Mouse (Mus musculus) mouse trophoblast stem cell (cell line): ENCODE data around the gene Rgs3.

Experiments
- in situ Hi-C, 2 experiments: fragments of 300-500 bp; cut with MseI, MboI; formaldehyde crosslinking; loops; 2 replicates in 1 of 2; 3 replicates in 1 of 2; pipeline ENCODE4 v1.15.1; 2025

Gene Rgs3

GRCm38 (mm10) chr4:62653922-62654661 lies 94.4 kb downstream of the Rgs3 start:
- in situ Hi-C loops: no loop called here

GRCm38 (mm10) chr4:62659264-62659663 lies 99.6 kb downstream of the Rgs3 start:
- in situ Hi-C loops: no loop called here

- in situ Hi-C loops: no loop called here
These were observed 100.4 kb downstream of the Rgs3 start for GRCm38 (mm10) chr4:62659861-62660553.

GRCm38 (mm10) chr4:62660554-62660864 lies 100.9 kb downstream of the Rgs3 start:
- in situ Hi-C loops: no loop called here

- in situ Hi-C loops: no loop called here
These were observed 101.7 kb downstream of the Rgs3 start for GRCm38 (mm10) chr4:62661311-62661849.

GRCm38 (mm10) chr4:62663348-62663747 lies 103.7 kb downstream of the Rgs3 start:
- in situ Hi-C loops: no loop called here

GRCm38 (mm10) chr4:62665842-62666241 lies 106.2 kb downstream of the Rgs3 start:
- in situ Hi-C loops: no loop called here

- in situ Hi-C loops: no loop called here
These were observed 109.0 kb downstream of the Rgs3 start for GRCm38 (mm10) chr4:62668666-62669065.

- in situ Hi-C loops: no loop called here
These were observed 109.7 kb downstream of the Rgs3 start for GRCm38 (mm10) chr4:62669094-62670071.

- in situ Hi-C loops: no loop called here
These were observed 113.9 kb downstream of the Rgs3 start for GRCm38 (mm10) chr4:62673531-62674030.

- in situ Hi-C loops: no loop called here
These were observed 114.7 kb downstream of the Rgs3 start for GRCm38 (mm10) chr4:62674031-62674995.

GRCm38 (mm10) chr4:62675394-62675793 lies 115.7 kb downstream of the Rgs3 start:
- in situ Hi-C loops: no loop called here

GRCm38 (mm10) chr4:62677047-62677737 lies 117.5 kb downstream of the Rgs3 start:
- in situ Hi-C loops: no loop called here

GRCm38 (mm10) chr4:62679157-62679556 lies 119.5 kb downstream of the Rgs3 start:
- in situ Hi-C loops: no loop called here

GRCm38 (mm10) chr4:62681467-62681866 lies 121.8 kb downstream of the Rgs3 start:
- in situ Hi-C loops: no loop called here

- in situ Hi-C loops: no loop called here
These were observed 122.7 kb downstream of the Rgs3 start for GRCm38 (mm10) chr4:62682371-62682770.

GRCm38 (mm10) chr4:62683148-62683547 lies 123.5 kb downstream of the Rgs3 start:
- in situ Hi-C loops: no loop called here

- in situ Hi-C loops: no loop called here
These were observed 124.7 kb downstream of the Rgs3 start for GRCm38 (mm10) chr4:62684351-62684750.

- in situ Hi-C loops: no loop called here
These were observed 125.6 kb downstream of the Rgs3 start for GRCm38 (mm10) chr4:62685268-62685667.

GRCm38 (mm10) chr4:62686769-62687168 lies 127.1 kb downstream of the Rgs3 start:
- in situ Hi-C loops: no loop called here
